Mouse (Mus musculus) forebrain, embryonic 12.5 days (tissue): ENCODE results near the gene Gsk3b. TPM values are rescaled to one million over a fixed set of nuclear protein-coding genes. Genes with fewer than 3 reads are reported as not detected.
"Not testable (repeated sequence)": the region's sequence is repeated elsewhere in the genome, so short reads cannot be mapped to it uniquely, and the experiment has no call there.

Source experiments
- ATAC-seq: fragments of 200-750 bp; cut with Nextera tagmentation; 2 replicates; pipeline ENCODE4 v1.8.0; 2017; ENCODE audit warnings: moderate TSS enrichment; ENCODE audit not compliant: low FRiP score
- H3K27ac ChIP-seq: fragments of 300-500 bp; sonication (generic); 2 replicates; pipeline ENCODE4 v1.5.1; 2016; ENCODE audit warnings: mild to moderate bottlenecking
- H3K27me3 ChIP-seq: fragments of 300-500 bp; sonication (generic); 2 replicates; pipeline ENCODE4 v1.6.1; 2016; ENCODE audit warnings: mild to moderate bottlenecking
- H3K36me3 ChIP-seq: fragments of 300-500 bp; sonication (generic); replicated peaks from 2 replicates; pipeline ENCODE4 v1.6.1; 2016; ENCODE audit warnings: mild to moderate bottlenecking
- H3K4me1 ChIP-seq: fragments of 300-500 bp; sonication (generic); 2 replicates; pipeline ENCODE4 v1.6.1; 2016
- H3K4me2 ChIP-seq: fragments of 300-500 bp; sonication (generic); 2 replicates; pipeline ENCODE4 v1.6.1; 2016; ENCODE audit warnings: mild to moderate bottlenecking, moderate library complexity
- H3K4me3 ChIP-seq: fragments of 300-500 bp; sonication (generic); replicated peaks from 2 replicates; pipeline ENCODE4 v1.5.1; 2016; ENCODE audit warnings: mild to moderate bottlenecking
- H3K9ac ChIP-seq: fragments of 300-500 bp; sonication (generic); 2 replicates; pipeline ENCODE4 v1.6.1; 2016; ENCODE audit warnings: mild to moderate bottlenecking
- H3K9me3 ChIP-seq: fragments of 300-500 bp; sonication (generic); 2 replicates; pipeline ENCODE4 v1.6.1; 2016
- WGBS: fragments of 180-500 bp; shearing (Covaris S2); methylation state at CpG from one replicate; pipeline ENCODE4 v1.1.7; 2016; 5-methylcytosine and 5-hydroxymethylcytosine counted together
- polyA plus RNA-seq: library from polyadenylated mRNA; unstranded; fragments of >200 nt; fragmentation: Nextera tagmentation; extraction: Ambion mirVana; gene quantifications from 2 replicates; pipeline ENCODE4 v1.2.1, GENCODE M21; 2016

Gsk3b gene
- polyA plus RNA-seq, result 116 and 129 TPM in 2 replicates

GRCm38 (mm10) chr16:38088629-38089446 lies at the start of gene Gsk3b:
Gene Gsk3b, plus strand, starts transcription at chr16:38089001.
- Histone ChIP-seq H3K4me2 (peak within 1 kb of the TSS; percentile 87), H3K27ac (peak within 1 kb of the TSS; percentile 100), H3K4me3 (peak within 1 kb of the TSS; percentile 96), H3K9me3 (no peaks in the 10 kb centered on the region), H3K9ac (peak within 1 kb of the TSS; percentile 99), H3K27me3 (no peaks in the 10 kb centered on the region), H3K4me1 (peaks cover 21% of the 10 kb centered on the region), H3K36me3 (no peaks in the 10 kb centered on the region)
- ATAC-seq, result peak; percentile 93
- WGBS, result under 1% methylated on average over 69 of the region's 69 CpGs

GRCm38 (mm10) chr16:38042160-38042559 lies 46.6 kb upstream of the Gsk3b start:
- Histone ChIP-seq H3K9me3 (no peaks in the 10 kb centered on the region), H3K27me3 (no peaks in the 10 kb centered on the region), H3K36me3 (no peaks in the 10 kb centered on the region), H3K27ac (no peak overlapping the region), H3K4me2 (no peak overlapping the region), H3K9ac (no peak overlapping the region), H3K4me1 (no peaks in the 10 kb centered on the region), H3K4me3 (no peak overlapping the region)
- ATAC-seq, result no peak
- 95% methylated on average over 1 of the region's 1 CpGs for WGBS

- no peak overlapping the region for H3K4me3 ChIP-seq
- no peaks in the 10 kb centered on the region for H3K36me3 ChIP-seq
- no peak overlapping the region for H3K27ac ChIP-seq
- no peaks in the 10 kb centered on the region for H3K9me3 ChIP-seq
- 90% methylated on average over 5 of the region's 5 CpGs for WGBS
- H3K9ac ChIP-seq, result no peak overlapping the region
- H3K4me1 ChIP-seq, result no peaks in the 10 kb centered on the region; the same call in 1 of the 2 replicates
- H3K27me3 ChIP-seq, result no peaks in the 10 kb centered on the region
- ATAC-seq, result no peak
- H3K4me2 ChIP-seq, result no peak overlapping the region
Measured at GRCm38 (mm10) chr16:38044551-38044950, 44.2 kb upstream of the Gsk3b start.

GRCm38 (mm10) chr16:38047781-38048558 lies 40.8 kb upstream of the Gsk3b start:
- Histone ChIP-seq H3K36me3 (no peaks in the 10 kb centered on the region), H3K27ac (no peak overlapping the region), H3K4me1 (no peaks in the 10 kb centered on the region; the same call in 1 of the 2 replicates), H3K9ac (no peak overlapping the region), H3K4me2 (no peak overlapping the region), H3K9me3 (no peaks in the 10 kb centered on the region), H3K4me3 (no peak overlapping the region), H3K27me3 (no peaks in the 10 kb centered on the region)
- no peak for ATAC-seq
- 75% methylated on average over 23 of the region's 23 CpGs for WGBS

- H3K27me3 ChIP-seq, result no peaks in the 10 kb centered on the region
- no peak overlapping the region for H3K4me3 ChIP-seq
- no peak overlapping the region for H3K9ac ChIP-seq
- H3K9me3 ChIP-seq, result no peaks in the 10 kb centered on the region
- H3K4me2 ChIP-seq, result no peak overlapping the region
- no peaks in the 10 kb centered on the region for H3K36me3 ChIP-seq
- ATAC-seq, result no peak
- no peak overlapping the region for H3K27ac ChIP-seq
- H3K4me1 ChIP-seq, result no peaks in the 10 kb centered on the region
- 79% methylated on average over 1 of the region's 1 CpGs for WGBS
Measured at GRCm38 (mm10) chr16:38057898-38058297, 30.9 kb upstream of the Gsk3b start.

- Histone ChIP-seq H3K4me2 (no peak overlapping the region), H3K27ac (no peak overlapping the region), H3K9me3 (no peaks in the 10 kb centered on the region), H3K4me1 (no peaks in the 10 kb centered on the region), H3K36me3 (no peaks in the 10 kb centered on the region), H3K27me3 (no peaks in the 10 kb centered on the region), H3K4me3 (no peak overlapping the region), H3K9ac (no peak overlapping the region)
- no peak for ATAC-seq
- 90% methylated on average over 3 of the region's 3 CpGs for WGBS
Measured at GRCm38 (mm10) chr16:38058836-38059235, 30.0 kb upstream of the Gsk3b start.

GRCm38 (mm10) chr16:38059631-38060030 lies 29.2 kb upstream of the Gsk3b start:
- ATAC-seq, result no peak
- 87% methylated on average over 4 of the region's 4 CpGs for WGBS
- no peaks in the 10 kb centered on the region for H3K9me3 ChIP-seq
- no peak overlapping the region for H3K27ac ChIP-seq
- no peak overlapping the region for H3K9ac ChIP-seq
- no peaks in the 10 kb centered on the region for H3K36me3 ChIP-seq
- no peaks in the 10 kb centered on the region for H3K4me1 ChIP-seq
- H3K4me2 ChIP-seq, result no peak overlapping the region
- no peaks in the 10 kb centered on the region for H3K27me3 ChIP-seq
- H3K4me3 ChIP-seq, result no peak overlapping the region

GRCm38 (mm10) chr16:38073859-38074631 lies 14.8 kb upstream of the Gsk3b start:
- not testable (repeated sequence) for H3K4me3 ChIP-seq, H3K36me3 ChIP-seq, H3K27me3 ChIP-seq, H3K4me2 ChIP-seq, H3K27ac ChIP-seq, H3K4me1 ChIP-seq, H3K9ac ChIP-seq, ATAC-seq
- WGBS, result 84% methylated on average over 1 of the region's 5 CpGs
- 0 out of 2 replicates have a peak, but pooled peaks cover 12% of the 10 kb centered on the region for H3K9me3 ChIP-seq

- 84% methylated on average over 1 of the region's 1 CpGs for WGBS
Measured at GRCm38 (mm10) chr16:38080201-38080600, 8.6 kb upstream of the Gsk3b start.

GRCm38 (mm10) chr16:38087231-38087630 lies 1.6 kb upstream of the Gsk3b start:
- Histone ChIP-seq H3K27ac (peak overlapping the region; percentile 100), H3K36me3 (no peaks in the 10 kb centered on the region)
- ATAC-seq, result no peak

More at GRCm38 (mm10) chr16:38080201-38080600, 8.6 kb upstream of the Gsk3b start:
- no peaks in the 10 kb centered on the region for H3K9me3 ChIP-seq
- H3K4me1 ChIP-seq, result no peaks in the 10 kb centered on the region
- no peaks in the 10 kb centered on the region for H3K36me3 ChIP-seq
- no peak overlapping the region for H3K27ac ChIP-seq
- H3K4me3 ChIP-seq, result no peak overlapping the region
- ATAC-seq, result no peak
- H3K27me3 ChIP-seq, result no peaks in the 10 kb centered on the region
- H3K4me2 ChIP-seq, result no peak overlapping the region
- H3K9ac ChIP-seq, result no peak overlapping the region

GRCm38 (mm10) chr16:38087645-38088125 lies 1.1 kb upstream of the Gsk3b start:
- Histone ChIP-seq H3K4me2 (peak overlapping the region; percentile 68), H3K4me1 (peaks cover 10% of the 10 kb centered on the region), H3K27ac (peak overlapping the region; percentile 100), H3K4me3 (peak overlapping the region; percentile 96), H3K36me3 (no peaks in the 10 kb centered on the region), H3K27me3 (no peaks in the 10 kb centered on the region), H3K9ac (peak overlapping the region; percentile 99), H3K9me3 (no peaks in the 10 kb centered on the region)
- WGBS, result 3% methylated on average over 11 of the region's 11 CpGs
- no peak for ATAC-seq

More at GRCm38 (mm10) chr16:38087231-38087630, 1.6 kb upstream of the Gsk3b start:
- Histone ChIP-seq H3K9ac (peak overlapping the region; percentile 99; the same call in 1 of the 2 replicates), H3K4me2 (peak overlapping the region; percentile 68), H3K27me3 (no peaks in the 10 kb centered on the region), H3K4me3 (peak overlapping the region; percentile 96), H3K4me1 (peaks cover 10% of the 10 kb centered on the region), H3K9me3 (no peaks in the 10 kb centered on the region)
- 17% methylated on average over 10 of the region's 10 CpGs for WGBS
